Mouse (Mus musculus): ENCODE data around the gene Jak1.
"Not testable (repeated sequence)": the region's sequence is repeated elsewhere in the genome, so short reads cannot be mapped to it uniquely, and the experiment has no call there.

Gene Jak1

GRCm38 (mm10) chr4:101280119-101280518 lies 15.0 kb upstream of the Jak1 start:
- in situ Hi-C loops (cut with MboI, MseI), result no loop called here

GRCm38 (mm10) chr4:101276456-101277070 lies 11.5 kb upstream of the Jak1 start:
- in situ Hi-C loops (cut with MboI, MseI), result no loop called here

GRCm38 (mm10) chr4:101275881-101276280 lies 10.8 kb upstream of the Jak1 start:
- in situ Hi-C loops (cut with MboI, MseI), result no loop called here

- in situ Hi-C loops (cut with MboI, MseI), result loop anchor here (5.0 kb wide), 1 partner anchor 73 kb away; no protein-coding TSS in a partner anchor
These were observed 5.7 kb upstream of the Jak1 start for GRCm38 (mm10) chr4:101270734-101271133.

GRCm38 (mm10) chr4:101268506-101268905 lies 3.4 kb upstream of the Jak1 start:
- in situ Hi-C loops (cut with MboI, MseI), result not testable (repeated sequence)

GRCm38 (mm10) chr4:101265523-101265922 lies 441 bp upstream of the Jak1 start:
- in situ Hi-C loops (cut with MboI, MseI), result no loop called here

GRCm38 (mm10) chr4:101263968-101264740 lies 928 bp downstream of the Jak1 start:
- in situ Hi-C loops (cut with MboI, MseI), result loop anchor here (5.0 kb wide), 1 partner anchor 97 kb away; no protein-coding TSS in a partner anchor

GRCm38 (mm10) chr4:101261596-101261995 lies 3.5 kb downstream of the Jak1 start:
- in situ Hi-C loops (cut with MboI, MseI), result loop anchor here (5.0 kb wide), 1 partner anchor 94 kb away; no protein-coding TSS in a partner anchor

- in situ Hi-C loops (cut with MboI, MseI), result loop anchor here (5.0 kb wide), 1 partner anchor 94 kb away; no protein-coding TSS in a partner anchor
These were observed 4.3 kb downstream of the Jak1 start for GRCm38 (mm10) chr4:101260744-101261291.

- in situ Hi-C loops (cut with MboI, MseI), result no loop called here
These were observed 8.4 kb downstream of the Jak1 start for GRCm38 (mm10) chr4:101256526-101257210.

GRCm38 (mm10) chr4:101254606-101255349 lies 10.3 kb downstream of the Jak1 start:
- in situ Hi-C loops (cut with MboI, MseI), result no loop called here

- in situ Hi-C loops (cut with MboI, MseI), result no loop called here
These were observed 11.1 kb downstream of the Jak1 start for GRCm38 (mm10) chr4:101254015-101254414.

- in situ Hi-C loops (cut with MboI, MseI), result no loop called here
These were observed 12.1 kb downstream of the Jak1 start for GRCm38 (mm10) chr4:101252781-101253622.

- in situ Hi-C loops (cut with MboI, MseI), result no loop called here
These were observed 13.1 kb downstream of the Jak1 start for GRCm38 (mm10) chr4:101252016-101252415.

GRCm38 (mm10) chr4:101249977-101250743 lies 14.9 kb downstream of the Jak1 start:
- in situ Hi-C loops (cut with MboI, MseI), result loop anchor here (10.0 kb wide), 1 partner anchor 1655 kb away; no protein-coding TSS in a partner anchor

GRCm38 (mm10) chr4:101247355-101247754 lies 17.7 kb downstream of the Jak1 start:
- in situ Hi-C loops (cut with MboI, MseI), result loop anchor here (10.0 kb wide), 1 partner anchor 1657 kb away; no protein-coding TSS in a partner anchor

GRCm38 (mm10) chr4:101246569-101246968 lies 18.5 kb downstream of the Jak1 start:
- in situ Hi-C loops (cut with MboI, MseI), result loop anchor here (10.0 kb wide), 1 partner anchor 1658 kb away; no protein-coding TSS in a partner anchor

- in situ Hi-C loops (cut with MboI, MseI), result loop anchor here (10.0 kb wide), 1 partner anchor 1660 kb away; no protein-coding TSS in a partner anchor
These were observed 20.6 kb downstream of the Jak1 start for GRCm38 (mm10) chr4:101244257-101245011.

- in situ Hi-C loops (cut with MboI, MseI), result loop anchor here (10.0 kb wide), 1 partner anchor 1664 kb away; no protein-coding TSS in a partner anchor
These were observed 24.3 kb downstream of the Jak1 start for GRCm38 (mm10) chr4:101240875-101241173.
